Mouse (Mus musculus) ES-Bruce4 (cell line): ENCODE results near the gene Wfdc11.

Source experiments
- CTCF ChIP-seq: IDR thresholded peaks from one replicate; pipeline ENCODE4 v1.8.1; 2011; ENCODE audit warnings: low read depth, low read length
- POLR2A ChIP-seq: IDR thresholded peaks from one replicate; pipeline ENCODE4 v1.8.1; 2011; ENCODE audit warnings: low read length; ENCODE audit not compliant: insufficient read depth

DNA sequence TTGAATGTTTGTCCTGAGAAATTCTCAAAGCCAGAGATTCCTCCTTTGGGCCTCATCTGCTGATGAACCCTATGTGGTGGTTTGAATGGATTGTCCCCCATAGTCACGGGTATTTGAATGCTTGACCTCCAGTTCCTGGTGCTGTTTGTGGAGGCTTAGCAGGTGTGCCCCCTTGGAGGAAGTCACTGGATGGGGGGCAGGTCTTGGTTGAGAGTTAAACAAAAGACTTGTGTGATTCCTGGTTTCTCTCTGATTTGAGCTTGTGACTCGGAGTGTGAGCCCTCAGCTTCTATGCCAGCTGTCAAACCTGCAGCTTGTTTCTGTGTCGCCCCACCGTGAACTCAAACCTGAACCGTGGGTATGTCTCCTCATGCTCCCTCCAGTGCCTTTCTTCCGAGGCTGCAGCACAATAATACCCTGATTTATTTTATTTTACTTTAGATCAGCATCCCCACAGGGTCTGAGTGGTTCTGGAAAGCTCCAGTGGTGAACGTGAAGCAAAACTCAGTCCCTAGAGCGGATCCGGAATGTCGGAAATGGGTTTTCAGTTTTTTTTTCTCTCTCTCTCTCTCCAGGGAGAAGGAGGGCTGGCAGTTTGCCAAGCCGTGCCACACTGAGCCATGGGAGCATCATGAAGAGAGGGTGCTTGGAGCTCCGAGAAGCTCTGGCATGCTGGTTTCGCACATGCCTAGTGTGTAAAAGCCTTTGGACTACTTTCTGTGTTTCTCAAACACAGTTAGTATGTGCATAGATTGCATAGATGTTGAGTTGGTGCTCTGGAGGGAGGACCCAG, 31.8 kb downstream of the Wfdc11 start:
- no peak for TF ChIP-seq CTCF
- TF ChIP-seq POLR2A: no peak
